Mouse (Mus musculus): ENCODE data around the gene Rarb.
"Not testable (repeated sequence)": the region's sequence is repeated elsewhere in the genome, so short reads cannot be mapped to it uniquely, and the experiment has no call there.

Gene Rarb

GRCm38 (mm10) chr14:16818602-16819250 is at the start of gene Rarb:
Gene Rarb, minus strand, starts transcription at chr14:16819156.
- peak; percentile 51 for DNase-seq

DNA sequence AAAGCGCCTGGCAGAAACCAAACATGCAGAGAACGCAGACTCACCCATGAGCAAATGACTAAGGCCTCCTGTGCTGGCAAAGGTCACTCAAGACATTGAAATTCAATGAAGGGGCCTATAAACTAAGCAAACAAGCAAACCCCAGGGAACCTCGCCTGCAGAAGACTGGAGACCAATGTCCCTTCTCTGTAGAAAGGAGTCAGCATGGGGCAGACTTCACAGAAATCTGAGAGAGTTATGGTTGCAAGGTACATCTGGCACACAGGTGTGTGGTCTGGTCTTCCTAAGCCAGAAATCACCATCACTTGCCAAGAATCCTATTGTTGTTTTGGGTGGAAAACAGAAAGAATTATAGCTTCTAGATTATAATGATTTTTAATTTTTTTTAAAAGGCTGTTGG is 23.1 kb upstream of the Rarb start:
- DNase-seq: no peak

GRCm38 (mm10) chr14:16841597-16841989 is 22.6 kb upstream of the Rarb start:
- DNase-seq: no peak

DNA sequence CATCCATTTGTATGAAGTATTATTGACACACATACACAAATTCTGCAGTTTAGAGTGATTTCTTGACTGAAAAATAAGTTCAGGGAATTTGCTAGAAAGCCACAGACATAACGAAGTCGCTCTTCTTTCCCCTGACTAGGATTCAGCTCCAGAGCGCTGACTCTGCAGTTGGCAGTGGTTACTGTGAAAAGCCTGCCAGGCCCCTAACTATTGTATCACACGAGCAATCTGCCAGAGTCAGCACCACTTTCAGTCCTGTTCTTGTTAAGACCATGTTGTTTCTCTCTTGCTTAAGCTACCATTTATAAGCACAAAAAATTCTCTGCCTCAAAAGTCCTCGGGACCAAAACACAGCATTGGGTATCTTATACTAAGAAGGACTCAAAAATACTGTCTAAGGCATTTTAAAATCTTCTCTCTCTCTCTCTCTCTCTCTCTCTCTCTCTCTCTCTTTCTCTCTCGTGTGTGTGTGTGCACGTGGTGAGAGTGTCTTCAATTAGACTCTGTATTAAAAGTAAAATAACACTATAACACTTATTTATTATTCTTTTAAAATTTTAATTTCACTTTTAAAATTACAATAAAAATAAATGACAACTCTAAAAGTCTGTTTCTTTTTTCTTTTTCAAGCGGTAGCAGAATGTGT is 22.1 kb upstream of the Rarb start:
- peak; percentile 69 for DNase-seq

GRCm38 (mm10) chr14:16840135-16840534 is 21.2 kb upstream of the Rarb start:
- DNase-seq: no peak

DNA sequence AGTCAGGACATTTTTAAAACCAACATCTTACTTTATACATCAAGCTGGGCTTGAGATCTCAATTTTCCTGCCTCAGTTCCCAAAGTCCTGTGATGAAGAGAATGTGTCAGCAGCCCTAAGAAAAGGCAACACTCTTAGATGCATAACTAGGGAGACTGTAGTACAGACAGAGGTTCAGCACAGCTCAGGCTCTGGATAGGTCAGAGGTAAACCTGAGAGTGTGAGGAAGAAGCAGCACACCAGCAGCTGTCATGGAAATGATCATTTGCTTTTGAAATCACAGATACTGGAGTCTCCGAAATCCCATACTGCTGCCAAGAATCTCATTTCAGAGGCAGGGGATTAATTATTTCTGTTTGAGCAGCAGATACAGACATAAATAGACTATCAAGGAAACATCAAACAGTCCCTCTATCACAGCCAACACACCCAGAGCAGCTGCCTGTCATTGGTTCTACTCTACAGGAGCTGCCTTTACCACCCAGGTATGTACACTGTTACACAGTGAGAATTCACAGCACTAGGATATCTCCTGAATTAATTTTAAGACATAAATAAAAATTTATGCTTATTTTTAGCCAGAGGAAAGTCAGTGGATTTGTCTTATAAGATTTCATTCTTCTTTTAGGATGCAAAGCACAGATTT is 3.7 kb downstream of the Rarb start:
- no peak for DNase-seq

- no peak for DNase-seq
These were observed 12.8 kb downstream of the Rarb start for GRCm38 (mm10) chr14:16806155-16806554.

DNA sequence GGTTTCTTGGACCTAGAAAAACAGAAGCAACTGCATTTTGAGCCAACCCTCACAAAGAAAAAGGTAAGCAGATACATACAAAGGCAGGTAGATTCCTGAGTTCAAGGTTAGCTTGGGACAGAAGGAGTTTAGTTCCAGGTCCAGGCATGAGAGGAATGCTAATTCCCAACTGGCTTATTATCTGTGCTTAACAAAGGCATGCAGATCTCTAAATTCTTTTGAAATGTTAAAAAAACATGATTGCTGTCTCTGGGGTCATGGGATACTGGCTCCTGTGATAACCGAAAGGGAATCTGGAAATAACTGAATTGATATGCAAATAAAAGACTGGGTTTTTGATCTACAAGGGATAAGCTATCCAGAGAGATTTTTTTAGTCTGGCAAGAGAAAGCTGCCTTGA is 28.8 kb downstream of the Rarb start:
- no peak for DNase-seq

GRCm38 (mm10) chr14:16781942-16782541 is 36.9 kb downstream of the Rarb start:
- DNase-seq: no peak

DNA sequence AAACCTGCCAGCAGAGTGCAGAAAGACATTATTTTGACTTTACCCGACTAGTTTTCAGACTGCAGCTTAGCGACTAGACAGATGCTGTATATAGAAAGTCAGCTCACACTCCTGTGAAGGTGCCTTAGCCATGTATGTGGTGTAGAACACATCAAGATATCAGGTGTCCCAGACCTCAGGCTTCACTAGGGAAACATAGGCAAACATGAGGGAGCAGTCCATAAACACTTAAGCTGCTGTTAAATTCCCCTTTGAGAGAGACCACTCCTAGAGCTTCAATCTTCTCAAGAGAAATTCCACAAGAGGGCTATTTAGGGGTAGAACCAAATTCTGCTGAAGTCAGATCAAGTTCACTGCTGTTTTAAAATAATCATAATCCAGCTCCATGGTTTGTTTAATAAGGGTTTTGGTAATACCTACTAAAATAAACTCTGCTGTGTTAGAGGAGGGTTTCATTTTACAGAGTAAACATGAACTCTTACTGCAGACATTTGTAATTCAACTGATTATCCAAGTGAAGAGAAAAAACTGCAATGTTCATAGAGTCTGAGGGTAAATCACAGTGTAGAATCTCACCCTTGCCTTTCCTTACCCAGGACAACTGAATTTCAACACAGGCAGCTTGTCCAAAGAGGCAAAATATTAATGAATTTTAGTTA is 42.1 kb downstream of the Rarb start:
- DNase-seq: no peak

- no peak for DNase-seq
These were observed 46.0 kb downstream of the Rarb start for GRCm38 (mm10) chr14:16772927-16773326.

DNA sequence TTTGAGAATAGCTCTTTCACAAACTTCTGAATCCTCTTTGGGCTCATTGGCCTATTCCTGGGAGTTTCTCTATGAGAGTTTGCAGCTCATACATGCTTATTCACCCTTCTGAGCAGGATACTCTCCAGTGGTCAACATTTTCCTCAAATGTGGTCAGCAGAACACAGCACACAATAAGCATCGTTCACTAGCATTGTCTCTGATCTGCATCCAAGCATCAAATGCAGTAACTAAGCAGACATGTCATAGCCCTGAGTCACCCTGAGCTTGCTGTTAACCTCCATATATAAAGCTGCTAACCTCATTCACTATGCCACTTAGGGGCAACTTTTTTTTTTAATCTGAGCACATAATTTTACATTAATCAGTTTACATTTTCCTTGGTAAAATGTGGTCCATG is 53.1 kb downstream of the Rarb start:
- DNase-seq: no peak

- peak; percentile 35 for DNase-seq
These were observed 56.2 kb downstream of the Rarb start for GRCm38 (mm10) chr14:16762773-16763172.

DNA sequence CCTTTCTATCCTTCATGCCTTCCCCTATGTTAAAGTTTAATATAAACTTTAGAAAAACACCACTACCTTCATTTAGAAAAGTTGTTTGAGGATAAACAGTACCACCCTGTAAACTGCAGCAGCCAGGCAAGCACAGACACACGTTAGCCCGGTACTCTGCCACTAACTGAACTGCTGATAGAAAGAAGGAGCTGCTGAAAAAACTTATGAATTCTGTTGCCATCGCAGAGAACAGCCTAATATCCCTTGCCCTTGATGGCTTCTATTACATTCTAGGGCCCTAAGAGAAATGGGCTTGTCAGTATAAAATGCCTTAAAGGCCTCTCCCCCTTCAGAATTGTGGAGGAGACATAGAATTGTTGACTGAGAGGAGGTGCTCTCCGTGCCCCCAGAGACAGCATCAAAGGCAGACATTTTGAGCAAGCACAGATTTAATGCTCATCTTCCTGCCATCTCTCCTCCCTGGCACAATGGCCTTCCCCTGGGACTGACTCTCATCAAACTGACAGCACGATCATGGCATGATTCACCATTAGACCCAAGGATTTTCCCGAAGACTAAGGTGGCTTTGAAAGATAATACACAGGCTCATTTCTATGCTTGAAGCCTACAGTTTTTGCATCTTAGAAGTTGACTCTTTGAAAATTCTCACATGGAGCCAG is 60.1 kb downstream of the Rarb start:
- no peak for DNase-seq

- not testable (repeated sequence) for DNase-seq
These were observed 63.4 kb downstream of the Rarb start for GRCm38 (mm10) chr14:16755601-16756000.

GRCm38 (mm10) chr14:16752648-16753047 is 66.3 kb downstream of the Rarb start:
- no peak for DNase-seq

GRCm38 (mm10) chr14:16746982-16747578 is 71.9 kb downstream of the Rarb start:
- DNase-seq: no peak

- DNase-seq: peak; percentile 31
These were observed 77.8 kb downstream of the Rarb start for GRCm38 (mm10) chr14:16740982-16741739.

DNA sequence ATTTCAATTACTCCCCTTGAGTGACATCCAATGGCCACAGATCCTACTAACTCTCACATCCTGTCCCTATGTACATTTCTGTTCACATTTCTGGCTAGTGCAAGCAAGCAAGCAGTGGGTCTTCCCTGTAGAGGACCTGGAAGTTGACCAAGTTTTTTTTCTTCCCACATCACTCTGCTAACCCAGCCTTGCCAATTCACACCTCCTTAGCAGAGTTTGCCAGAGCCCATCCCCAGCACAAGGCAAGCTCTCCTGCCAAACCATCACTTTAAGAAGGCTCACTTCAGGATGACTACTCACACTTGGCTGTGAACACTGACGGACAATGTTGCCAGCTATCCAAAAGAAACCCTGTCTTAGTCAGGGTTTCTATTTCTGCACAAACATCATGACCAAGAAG is 80.4 kb downstream of the Rarb start:
- DNase-seq: no peak

- DNase-seq: no peak
These were observed 81.2 kb downstream of the Rarb start for GRCm38 (mm10) chr14:16737781-16738180.

DNA sequence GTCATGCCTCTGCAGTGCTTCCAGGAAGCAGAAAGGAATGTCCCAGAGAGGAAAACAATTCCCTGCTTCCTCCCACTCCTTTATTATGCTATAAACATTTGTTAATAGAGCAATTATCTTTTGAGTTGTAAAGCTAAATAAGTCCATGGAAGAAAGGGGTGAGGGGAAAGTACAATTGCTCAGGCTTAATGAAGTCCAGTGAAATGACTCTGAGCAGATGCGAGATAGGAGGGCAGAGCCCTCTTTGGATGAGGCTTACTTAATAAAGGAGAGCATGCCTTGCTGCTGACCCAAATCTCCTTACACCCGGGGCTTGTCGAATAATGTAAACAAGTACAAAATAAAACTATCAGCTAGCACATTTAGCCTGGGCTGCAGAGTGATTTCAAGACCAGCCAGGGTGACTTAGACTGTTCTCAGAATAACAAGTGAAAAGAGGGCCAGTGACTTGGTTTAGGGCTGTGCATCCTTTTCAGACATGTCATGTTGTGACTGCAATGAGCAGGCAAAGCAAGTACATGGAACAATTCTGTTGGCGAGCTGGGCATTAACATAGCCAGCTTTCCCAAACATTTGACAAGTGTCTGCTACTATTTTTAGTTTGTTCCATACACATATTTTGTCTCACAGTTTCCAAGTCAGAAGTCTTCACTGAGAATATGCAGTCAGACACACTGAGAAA is 83.5 kb downstream of the Rarb start:
- peak; percentile 28 for DNase-seq
